Mouse (Mus musculus) megakaryocyte, adult 5-6 weeks (primary cell): ENCODE results near the gene Tango6. TPM values are rescaled to one million over a fixed set of nuclear protein-coding genes. Genes with fewer than 3 reads are reported as not detected.
A peak's percentile ranks its signal among the peaks of the same experiment; 100 is the strongest.

ENCODE experiments used
- ATAC-seq: 2 replicates; pipeline ENCODE4 v1.8.0; 2016; ENCODE audit warnings: mild to moderate bottlenecking, inconsistent platforms; ENCODE audit not compliant: poor library complexity, severe bottlenecking
- total RNA-seq, 2 experiments: library from RNA; stranded (forward) in 1 of 2; stranded (reverse) in 1 of 2; fragments of 153-499, 151-499 nt in 1 of 2; fragments of 221-1000, 200-1000 nt in 1 of 2; gene quantifications; 2 replicates each; pipeline versions ENCODE4 v1.2.3 to v1.2.4; 2015 to 2017

Tango6 gene
- total RNA-seq, 2 experiments from 2014 or later: 3.5 to 3.6 TPM

DNA sequence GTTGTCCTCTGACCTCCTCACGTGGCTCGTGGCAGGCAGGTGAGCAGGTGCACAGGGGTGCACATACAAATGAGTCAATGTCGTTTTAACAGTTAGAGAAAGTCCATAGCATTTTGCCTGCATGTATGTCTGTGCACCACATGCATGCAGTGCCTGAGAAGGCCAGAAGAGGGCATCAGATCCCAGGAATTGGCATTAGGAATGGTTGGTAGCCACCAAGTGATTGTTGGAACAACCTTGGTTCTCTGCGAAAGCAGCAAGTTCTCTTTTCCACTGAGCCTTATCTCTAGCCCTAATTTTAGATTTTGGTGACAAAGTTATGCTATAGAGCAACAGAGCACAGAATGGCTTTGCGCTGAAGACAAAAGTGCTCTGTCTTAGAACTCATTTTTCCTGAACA lies 16.7 kb downstream of the Tango6 start:
- ATAC-seq: peak; percentile 45; the same call in 1 of the 2 replicates

DNA sequence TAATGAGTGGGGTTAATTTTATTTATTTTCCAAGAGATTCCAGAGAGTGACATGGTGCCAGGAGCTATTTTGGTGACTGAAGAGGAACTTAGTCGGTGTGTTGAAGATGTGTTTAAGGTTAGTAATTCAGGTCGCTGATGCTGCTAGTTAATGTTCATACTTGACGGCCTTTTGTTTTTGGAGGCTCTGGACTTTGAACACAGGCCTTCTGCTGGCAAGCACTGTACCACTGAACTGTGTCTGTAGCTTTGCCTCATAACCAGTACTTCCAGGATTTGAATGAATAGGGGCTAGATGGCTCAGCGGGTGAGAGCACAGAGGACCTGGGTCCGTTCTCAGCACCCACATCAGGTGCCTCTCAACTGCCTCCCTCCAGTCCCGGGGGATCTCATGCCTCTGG lies 17.3 kb downstream of the Tango6 start:
- no peak for ATAC-seq

DNA sequence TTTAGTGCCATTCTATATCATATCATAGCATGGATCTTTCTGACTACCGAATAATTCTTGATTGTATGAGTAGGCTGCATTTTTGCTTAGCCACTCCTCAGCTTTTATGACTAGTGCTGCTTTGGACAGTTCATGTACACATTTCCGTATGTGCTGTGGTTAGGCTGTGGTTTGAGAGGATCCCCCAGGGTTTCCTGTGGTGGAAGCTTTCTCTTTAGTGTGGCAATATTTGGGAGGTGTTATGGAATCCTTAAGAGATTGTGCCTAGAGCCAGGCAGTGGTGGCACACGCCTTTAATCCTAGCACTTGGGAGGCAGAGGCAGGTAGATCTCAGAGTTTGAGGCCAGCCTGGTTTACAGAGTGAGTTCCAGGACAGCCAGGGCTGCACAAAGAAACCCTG lies 18.5 kb downstream of the Tango6 start:
- ATAC-seq: peak; percentile 90

DNA sequence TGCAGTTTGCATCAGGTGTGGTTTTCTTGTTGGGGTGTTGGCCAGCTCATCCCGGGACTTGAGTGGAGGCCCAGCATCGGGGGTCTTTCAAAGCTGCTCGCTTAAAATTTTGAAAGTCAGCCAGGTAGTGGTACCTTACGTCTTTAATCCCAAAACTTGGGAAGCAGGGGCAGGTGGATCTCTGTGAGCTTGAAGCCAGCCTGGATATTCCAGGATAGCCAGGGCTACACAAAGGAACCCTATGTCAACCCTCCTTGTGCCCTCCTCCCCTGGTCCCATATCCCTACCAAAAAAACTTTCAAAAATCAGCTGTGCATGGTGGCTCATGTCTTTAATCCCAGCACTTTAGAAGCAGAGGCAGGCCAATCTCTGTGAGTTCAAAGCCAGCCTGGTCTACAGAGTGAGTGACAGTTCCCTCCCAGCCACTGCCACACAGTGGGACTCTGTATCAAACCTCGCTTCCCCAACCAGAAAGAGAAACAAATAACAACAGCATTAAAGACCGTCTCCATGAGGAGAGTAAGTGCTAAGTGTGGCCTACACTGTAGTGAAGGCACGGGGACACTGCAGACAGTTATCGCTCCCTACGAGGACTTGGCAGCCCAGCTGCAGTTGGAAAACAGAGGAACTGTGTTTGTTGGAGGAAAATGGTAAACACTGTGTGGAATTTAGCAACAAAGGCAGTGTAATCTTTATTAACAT lies 21.5 kb downstream of the Tango6 start:
- no peak for ATAC-seq

DNA sequence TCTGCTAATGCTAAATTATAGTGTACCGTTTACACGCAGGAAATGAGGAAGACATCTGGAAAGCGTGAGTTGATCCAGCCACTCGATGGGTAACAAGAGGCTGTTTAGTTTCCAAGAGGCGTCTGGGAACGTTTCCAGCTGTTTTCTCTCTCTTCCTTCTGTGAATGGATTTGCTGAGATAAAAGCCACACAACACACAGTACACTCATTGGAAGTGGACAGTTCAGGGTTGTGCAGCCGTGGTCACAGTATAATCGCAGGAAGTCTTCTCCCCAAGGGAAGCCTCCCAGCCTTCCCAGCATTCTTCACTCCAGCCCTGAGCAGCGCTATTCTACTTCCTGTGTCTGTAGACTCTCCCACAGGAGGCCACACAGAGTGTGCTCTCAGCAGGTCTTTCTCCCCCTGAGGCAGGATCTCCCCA lies 22.0 kb downstream of the Tango6 start:
- ATAC-seq: no peak

DNA sequence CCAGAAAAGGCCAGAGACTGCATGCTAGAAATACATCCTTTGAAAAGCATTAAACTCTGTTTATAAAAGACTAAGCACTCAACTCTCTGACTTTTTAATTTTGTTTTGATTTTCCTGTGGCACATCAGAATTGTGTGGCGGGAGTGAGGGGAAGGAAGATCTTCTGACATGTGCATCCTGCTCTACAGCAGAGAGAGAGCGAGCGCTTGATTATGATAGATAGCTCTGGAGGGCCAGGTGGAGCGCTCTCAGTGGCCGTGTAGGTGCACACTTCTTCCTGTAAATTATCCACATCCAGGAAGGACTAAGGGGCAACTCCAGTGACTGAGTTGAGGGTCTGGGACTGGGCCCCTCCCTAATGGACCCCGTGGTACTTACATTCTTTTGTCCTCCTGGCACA lies 23.3 kb downstream of the Tango6 start:
- no peak for ATAC-seq

DNA sequence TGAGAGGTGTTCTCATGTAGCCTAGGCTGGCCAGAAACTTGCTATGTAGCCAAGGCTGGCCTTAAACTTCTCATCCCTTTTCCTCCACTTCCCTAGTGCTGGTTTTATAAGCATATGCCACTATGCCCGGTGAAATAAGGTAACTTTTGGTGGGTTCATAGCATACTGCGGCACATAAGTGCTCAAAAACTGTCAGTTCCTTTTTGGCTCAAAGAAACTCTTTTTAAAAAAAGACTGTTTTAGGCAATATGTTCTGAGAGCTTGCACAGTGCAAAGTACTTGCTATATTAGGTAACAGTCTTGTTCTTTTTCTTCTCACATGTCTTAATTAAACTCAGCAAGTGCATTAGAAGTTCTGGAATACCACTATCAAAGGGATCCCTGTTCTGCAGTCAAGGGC lies 27.1 kb downstream of the Tango6 start:
- ATAC-seq: no peak

DNA sequence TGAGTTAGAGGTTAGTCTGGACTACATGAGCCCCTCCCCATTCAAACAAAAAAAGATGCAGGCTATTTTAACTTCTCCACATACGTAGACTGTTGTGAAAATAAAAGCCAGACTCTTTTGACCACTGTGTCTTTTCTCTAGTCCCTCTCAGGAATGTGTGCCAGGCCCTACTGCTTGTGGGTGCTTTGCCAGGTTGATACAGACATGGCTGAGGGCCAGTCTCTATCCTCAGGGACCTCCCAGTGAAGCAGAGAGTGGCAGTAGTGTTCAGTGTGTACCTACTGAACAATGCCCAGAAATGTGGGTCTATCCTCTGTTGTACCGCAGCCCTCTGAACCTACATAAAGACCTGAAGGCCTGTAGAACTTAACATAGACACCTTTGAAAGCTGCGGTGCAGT lies 29.6 kb downstream of the Tango6 start:
- no peak for ATAC-seq

DNA sequence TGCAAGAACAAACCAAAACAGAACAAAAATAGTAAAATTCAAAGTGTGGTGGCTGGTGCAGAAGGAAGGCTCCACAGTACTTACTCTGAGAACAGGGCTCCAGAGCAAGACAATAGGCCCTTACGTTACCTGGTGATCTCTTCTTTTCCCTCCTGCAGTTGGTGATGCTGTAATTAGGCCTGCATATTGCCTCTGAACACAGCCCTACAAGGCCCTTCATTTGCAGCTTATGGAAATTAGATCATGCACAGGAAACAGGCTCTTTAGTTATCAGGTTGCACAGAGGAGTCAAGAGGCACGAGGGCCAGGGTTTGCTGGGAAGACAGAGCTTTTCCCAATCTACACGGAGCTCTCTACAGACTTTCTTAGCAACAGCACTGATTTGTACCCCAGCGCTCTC lies 31.4 kb downstream of the Tango6 start:
- no peak for ATAC-seq

DNA sequence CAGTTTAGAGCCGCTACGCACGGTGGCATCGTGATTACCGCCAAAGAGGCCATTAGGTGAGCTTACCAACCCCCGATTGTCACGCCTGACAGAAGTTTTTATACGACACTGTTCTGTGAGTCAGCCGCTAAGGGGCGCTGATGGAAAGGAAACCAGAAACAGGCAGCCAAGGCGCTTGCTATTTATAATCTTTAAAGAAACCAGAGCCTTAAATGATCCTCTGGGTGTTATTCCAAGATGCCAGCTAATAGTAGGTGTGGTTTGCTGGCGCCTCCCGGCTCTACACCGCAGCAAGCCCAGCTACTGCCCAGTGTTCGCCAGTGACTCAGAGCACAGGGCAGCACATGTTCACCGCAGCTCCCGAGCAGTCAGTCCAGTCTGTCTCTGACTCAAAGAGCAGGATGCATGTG lies 35.2 kb downstream of the Tango6 start:
- peak; percentile 89 for ATAC-seq

DNA sequence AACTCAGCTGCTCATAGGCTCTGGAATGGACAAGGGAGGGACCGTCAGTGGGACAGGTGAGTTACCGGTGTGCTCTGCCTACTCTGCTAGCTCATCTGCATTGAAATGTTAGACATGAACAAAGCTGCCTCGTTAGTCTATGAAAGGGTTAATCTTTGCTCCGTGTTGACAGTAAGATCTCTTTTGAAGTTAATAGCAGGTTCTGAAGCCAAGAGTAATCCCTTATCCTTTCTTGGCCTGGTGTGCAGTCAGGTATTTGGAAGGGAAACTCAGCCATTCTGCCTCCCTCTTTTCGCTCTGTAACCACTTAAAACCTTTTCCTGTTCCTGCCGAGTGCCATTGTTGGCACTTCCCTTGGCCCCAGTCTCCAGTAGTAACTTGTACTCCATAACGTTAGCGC lies 38.1 kb downstream of the Tango6 start:
- ATAC-seq: no peak

DNA sequence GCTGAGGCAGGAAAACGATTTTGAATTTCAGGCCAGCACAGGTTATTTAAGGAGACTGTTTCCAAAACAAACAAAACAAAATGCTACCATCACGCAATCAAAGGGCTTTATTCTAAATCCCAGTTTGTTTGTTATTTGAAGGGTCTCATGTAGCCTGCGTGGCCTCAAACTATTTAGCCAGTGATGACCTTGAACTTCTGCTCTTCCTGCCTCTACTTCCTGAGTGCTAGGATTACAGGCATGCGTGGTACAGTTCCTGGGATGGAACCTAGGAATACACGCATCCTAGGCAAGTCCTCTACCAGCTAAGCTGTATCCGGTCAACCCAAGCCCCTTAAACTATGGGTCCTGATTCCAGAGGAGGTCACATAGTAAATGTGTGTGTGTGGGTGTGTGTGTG lies 39.6 kb downstream of the Tango6 start:
- ATAC-seq: no peak

DNA sequence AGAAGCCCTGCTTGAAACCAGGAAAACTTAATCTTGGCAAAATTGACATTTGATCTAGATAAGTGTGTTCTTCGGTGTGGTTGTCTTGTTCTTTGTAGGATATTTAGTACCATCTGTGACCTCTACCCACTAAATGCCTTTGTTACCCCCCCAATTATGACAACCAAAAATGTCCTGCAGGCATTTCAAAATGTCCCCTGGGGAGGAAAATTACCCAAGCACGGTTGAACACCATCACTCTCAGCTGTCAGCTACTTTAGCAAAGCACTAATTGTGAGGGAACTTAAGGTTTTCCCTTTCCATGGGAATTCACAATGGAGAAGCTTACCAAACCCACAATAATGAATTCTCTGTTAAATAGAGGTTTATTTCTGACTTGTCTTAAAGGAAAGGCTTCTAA lies 41.1 kb downstream of the Tango6 start:
- ATAC-seq: no peak

DNA sequence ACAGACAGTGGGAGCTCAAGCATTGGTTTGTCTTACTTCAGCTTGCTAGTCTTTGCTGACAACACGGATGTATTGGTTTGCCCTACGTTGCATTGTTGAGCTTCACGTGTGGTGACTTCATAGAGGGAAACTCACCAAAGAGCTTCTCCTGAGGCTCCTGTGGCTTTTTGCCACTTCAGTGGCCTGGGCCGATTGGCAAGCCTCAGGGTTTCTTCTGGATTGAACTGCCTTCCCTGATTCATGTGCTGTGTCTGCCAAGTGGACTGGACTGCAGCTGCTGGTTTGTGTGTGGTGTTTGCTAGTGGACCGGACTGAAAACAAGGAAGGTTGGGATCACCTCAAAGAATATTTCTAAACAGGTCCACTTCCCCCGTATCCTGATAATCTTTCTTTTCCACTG lies 43.7 kb downstream of the Tango6 start:
- ATAC-seq: no peak

DNA sequence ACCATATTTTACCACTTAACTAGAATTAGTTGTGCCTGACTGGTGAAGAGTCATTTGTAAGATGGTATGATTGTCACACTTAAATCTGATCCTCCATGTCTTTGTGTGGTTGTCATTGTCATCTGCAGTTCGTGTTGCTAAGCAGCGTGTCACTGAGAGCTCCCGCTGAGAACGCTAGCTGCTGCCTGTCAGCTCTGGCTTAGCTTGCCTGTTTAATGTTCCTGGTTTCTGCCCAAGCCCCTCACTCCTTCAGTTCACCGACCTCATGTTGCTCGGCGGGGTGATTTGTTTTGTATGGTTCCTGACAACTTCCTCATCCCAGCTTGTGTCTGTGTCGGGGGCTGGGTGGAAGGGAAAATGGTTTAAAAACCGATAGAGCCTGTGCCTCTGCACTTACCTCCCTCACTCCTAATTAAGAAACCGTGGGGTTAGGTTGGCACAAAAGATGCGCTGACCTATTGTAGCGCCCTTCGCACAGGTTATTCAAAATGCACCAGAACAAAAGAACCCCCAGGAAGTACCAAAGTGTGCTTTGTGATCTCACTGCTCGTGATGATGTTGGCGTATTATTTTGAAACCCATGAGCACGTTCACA lies 44.5 kb downstream of the Tango6 start:
- no peak for ATAC-seq

DNA sequence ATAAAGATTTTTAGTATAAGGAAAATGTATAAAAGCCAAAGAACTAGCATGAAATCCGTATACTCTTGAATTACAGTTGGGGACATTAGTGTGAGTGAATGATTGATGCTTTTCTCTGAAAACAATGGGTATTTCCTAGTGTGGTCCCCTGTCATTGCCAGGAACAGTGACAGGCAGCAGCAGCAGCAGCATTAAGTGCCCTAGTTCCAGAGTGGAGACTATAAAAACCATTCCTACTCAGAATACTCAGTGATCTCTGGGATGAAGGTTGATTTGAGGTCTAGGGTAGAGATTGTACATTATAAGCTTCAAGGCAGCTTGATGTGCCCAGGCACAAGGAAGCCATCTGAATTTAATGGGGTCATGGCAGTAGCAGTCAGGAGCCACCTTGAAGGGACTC lies 45.0 kb downstream of the Tango6 start:
- ATAC-seq: no peak

DNA sequence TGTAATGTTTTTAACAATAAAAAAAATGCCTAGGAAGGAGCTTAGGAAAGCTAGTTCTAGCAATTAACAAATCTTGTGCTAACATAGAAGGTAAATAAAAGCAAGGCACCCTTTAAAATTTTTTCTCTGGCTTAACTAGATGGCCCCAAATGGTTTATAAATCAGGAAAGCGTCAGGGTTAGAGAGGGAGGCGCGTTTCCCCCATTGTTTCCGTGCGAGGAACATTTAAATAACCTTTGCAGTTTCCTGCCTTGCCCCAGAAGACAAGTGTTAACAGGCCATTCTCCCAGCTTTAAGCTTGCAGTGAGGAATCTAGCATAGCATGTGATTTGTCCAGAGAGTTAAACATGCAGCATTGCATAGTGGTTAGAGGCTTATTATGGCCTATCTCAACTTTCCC lies 50.1 kb downstream of the Tango6 start:
- ATAC-seq: no peak

DNA sequence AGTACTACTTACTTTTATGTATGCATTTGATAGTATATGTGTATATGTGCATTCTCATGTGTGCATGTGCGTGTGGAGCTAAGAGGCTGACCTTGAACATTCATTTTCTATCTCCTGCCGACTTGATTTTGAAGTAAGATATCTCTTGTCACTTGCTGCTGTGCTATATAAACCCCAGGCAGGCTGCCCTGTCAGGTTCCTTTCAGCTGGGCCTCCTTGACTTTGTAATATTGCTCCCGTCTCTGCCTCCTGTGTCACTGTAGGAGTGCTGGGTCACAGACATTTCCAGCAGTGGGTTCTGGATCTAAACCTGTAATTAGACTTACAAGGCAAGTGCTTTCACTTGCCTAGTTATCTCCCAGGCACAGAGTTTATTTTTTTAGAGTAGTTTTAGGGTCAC lies 50.8 kb downstream of the Tango6 start:
- ATAC-seq: no peak

DNA sequence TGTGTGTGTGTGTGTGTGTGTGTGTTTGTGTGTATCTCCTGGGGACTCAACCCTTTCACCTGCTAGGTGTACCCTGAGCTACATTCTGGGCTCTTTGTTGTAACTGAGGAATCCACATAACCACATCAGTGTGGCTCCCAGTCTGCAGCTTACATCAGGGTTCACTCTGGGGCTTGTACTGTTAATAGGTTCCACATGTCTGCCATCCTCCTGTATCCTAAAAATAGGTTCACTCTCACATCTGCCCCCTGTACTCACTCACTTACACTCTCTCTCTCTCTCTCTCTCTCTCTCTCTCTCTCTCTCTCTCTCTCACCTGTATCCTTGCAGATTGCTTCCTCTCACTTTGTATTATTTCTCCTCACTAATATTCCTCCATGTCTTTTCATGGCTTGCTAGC lies 51.4 kb downstream of the Tango6 start:
- no peak for ATAC-seq

DNA sequence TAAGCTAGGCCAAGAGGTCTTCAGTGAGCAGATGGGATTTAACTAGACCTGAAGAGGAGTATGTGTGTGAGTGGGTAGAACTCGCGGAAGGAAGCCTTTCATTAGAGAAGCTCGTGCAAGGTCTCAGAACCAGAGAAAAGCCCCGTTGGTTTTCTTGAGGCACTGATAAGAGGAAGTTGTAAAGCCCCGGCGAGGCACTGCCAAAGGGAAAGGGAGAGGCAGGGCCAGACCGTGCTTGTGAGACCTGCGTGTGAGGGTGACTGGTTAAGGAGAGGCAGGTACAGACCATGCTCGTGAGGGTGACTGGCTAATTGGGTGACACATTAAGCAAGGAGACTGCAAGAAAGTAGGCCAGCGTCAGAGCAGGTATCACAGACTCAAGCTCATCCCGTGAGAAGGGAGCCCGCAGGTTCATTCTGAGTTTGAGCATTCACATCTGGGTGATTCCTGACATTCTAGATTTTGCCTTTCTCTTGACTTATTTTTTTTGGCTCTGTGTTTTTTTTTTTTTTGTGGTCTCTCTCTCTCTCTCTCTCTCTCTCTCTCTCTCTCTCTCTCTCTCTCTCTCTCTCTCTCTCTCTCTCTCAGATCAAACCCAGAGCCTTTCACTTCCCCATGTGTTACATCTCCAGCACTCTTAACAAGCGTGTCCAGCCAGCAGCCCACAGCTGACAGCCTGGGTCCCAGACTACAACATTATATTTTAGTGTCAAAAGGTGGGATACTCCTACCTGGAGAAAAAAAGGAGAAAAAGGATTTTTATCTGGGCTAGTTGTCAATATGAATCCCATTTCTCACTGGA lies 54.2 kb downstream of the Tango6 start:
- peak; percentile 91 for ATAC-seq

DNA sequence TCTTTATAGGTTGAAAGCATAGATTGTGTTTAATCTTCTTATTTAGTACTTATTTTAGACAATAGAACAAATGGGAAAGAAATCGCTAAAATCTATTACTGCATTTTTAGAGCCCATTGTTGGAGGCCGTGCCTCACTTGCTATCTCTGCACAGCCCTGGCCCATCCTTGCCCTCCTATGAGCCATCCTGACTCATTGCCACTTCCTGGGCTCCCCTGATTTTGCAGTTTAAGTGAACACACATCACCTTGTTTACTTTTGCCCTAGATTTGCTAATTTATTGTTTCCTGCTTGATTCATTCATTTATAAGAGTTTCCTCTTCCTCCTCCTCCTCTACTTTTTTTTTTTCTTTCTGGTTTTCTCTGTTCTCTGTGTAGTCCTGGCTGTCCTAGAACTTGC lies 55.0 kb downstream of the Tango6 start:
- no peak for ATAC-seq

DNA sequence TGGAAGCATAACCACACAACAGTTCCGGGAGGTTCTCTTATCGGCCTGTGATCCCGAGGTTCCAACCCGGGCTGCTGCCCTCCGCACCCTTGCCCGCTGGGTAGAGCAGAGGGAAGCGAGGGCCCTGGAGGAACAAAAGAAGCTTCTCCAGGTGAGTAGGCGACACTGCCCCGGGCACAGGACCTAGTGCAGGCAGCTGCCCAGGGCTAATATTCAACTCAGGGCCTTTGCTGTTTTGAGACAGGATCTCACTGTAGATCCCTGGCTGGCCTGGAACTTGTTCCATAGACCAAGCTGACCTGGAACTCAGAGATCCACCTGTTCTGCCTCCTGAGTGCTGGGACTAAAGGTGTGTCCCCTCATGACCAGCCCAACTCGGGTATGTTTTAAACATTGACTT lies 59.5 kb downstream of the Tango6 start:
- ATAC-seq: no peak
